Mouse (Mus musculus): ENCODE data around the gene Adk. TPM values are rescaled to one million over a fixed set of nuclear protein-coding genes. Genes with fewer than 3 reads are reported as not detected.

Adk gene
- polyA plus RNA-seq, 1 experiment = 22.4 TPM

DNA sequence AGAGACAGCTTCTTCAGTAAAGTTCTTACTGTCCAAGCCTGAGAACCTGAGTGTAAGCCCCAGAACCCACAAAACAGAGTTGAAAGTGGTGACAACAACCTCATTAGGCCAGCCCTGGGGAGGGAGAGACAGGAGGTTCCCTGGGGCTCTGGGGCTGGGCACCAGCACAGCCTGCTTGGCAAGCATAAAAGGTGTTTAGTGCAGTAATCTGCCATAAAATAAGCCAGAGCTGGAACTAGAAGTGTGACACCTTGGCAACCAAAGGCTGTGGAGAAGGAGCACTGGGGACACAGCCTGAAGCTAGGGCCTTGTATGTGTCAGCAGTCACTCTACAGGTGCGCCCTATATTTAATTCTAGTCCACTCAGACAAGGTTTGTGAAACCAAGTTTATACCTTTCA is 252.4 kb downstream of the Adk start:
- Histone ChIP-seq H3K27me3 (ENCODE audit: control insufficient read depth, insufficient read depth, low read length) (no peaks in the 10 kb centered on the region), H3K4me3 (ENCODE audit: control insufficient read depth, low read depth, low read length) (no peak overlapping the region), H3K4me1 (ENCODE audit: control insufficient read depth, insufficient read depth, low read length) (no peaks in the 10 kb centered on the region), H3K36me3 (ENCODE audit: control insufficient read depth, insufficient read depth, low read length) (no peaks in the 10 kb centered on the region), H3K27ac (ENCODE audit: control insufficient read depth, insufficient read depth, low read depth, low read length) (no peak overlapping the region)
- TF ChIP-seq POLR2A (IDR thresholded peaks at IDR 0.05; ENCODE audit: control insufficient read depth, low read depth, low read length) (no peak), CTCF (IDR thresholded peaks at IDR 0.05; ENCODE audit: control insufficient read depth, insufficient read depth, insufficient replicate concordance, low read depth, low read length) (no peak)

DNA sequence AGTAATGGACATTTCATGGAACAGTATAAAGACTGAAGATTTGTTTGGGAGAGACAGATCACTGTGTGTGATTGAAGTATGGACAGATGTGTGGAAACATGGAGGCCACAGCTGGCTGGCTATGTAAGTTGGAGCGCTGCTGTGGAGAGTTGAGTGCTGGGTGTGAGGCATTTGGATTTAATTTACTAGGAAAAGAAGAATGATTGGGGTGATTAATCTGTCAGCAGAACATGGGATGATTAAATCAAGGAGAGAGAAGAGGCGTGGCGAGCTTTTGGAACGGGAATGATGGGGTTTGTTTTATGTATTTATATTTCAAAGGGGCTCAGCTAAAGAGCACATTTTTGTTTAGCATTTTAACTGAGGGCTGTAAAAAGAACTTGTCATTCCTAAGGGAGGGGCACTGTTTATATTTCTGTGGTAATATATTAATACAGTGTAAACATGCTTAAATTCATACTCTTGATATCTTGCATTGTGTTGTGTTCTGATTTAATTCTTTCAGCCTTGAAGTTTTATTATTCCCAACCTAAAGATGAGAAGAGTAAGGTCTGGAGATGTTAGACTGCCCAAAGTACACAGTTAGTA is 256.1 kb downstream of the Adk start:
- no peaks in the 10 kb centered on the region for H3K27me3 ChIP-seq (ENCODE audit: control insufficient read depth, insufficient read depth, low read length)
- H3K4me1 ChIP-seq (ENCODE audit: control insufficient read depth, insufficient read depth, low read length) = no peaks in the 10 kb centered on the region
- no peak overlapping the region for H3K4me3 ChIP-seq (ENCODE audit: control insufficient read depth, low read depth, low read length)
- TF ChIP-seq POLR2A (IDR thresholded peaks at IDR 0.05; ENCODE audit: control insufficient read depth, low read depth, low read length) (no peak), CTCF (IDR thresholded peaks at IDR 0.05; ENCODE audit: control insufficient read depth, insufficient read depth, insufficient replicate concordance, low read depth, low read length) (no peak)
- no peak overlapping the region for H3K27ac ChIP-seq (ENCODE audit: control insufficient read depth, insufficient read depth, low read depth, low read length)
- H3K36me3 ChIP-seq (ENCODE audit: control insufficient read depth, insufficient read depth, low read length) = no peaks in the 10 kb centered on the region

DNA sequence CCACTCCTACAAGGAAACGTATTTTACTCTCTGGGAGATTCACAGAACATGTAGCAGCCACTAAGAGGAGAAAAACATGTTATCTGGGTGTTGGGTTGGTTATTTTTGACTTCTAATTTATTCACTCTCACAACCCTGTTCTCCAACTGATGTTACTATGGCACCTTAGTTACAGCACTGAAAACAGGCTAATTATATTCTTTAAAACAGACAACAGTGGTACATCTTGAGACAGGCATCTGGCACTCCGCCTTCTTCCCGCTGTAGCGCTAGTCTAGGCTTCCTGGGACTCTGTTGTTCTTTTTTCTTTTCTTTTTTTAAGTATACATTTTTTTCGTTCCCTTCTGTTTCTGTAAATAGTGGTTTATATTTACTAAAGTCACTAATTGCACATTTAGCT is 258.2 kb downstream of the Adk start:
- no peak overlapping the region for H3K27ac ChIP-seq (ENCODE audit: control insufficient read depth, insufficient read depth, low read depth, low read length)
- H3K4me3 ChIP-seq (ENCODE audit: control insufficient read depth, low read depth, low read length) = no peak overlapping the region
- TF ChIP-seq POLR2A (IDR thresholded peaks at IDR 0.05; ENCODE audit: control insufficient read depth, low read depth, low read length) = no peak
- TF ChIP-seq CTCF (IDR thresholded peaks at IDR 0.05; ENCODE audit: control insufficient read depth, insufficient read depth, insufficient replicate concordance, low read depth, low read length) = no peak
- no peaks in the 10 kb centered on the region for H3K27me3 ChIP-seq (ENCODE audit: control insufficient read depth, insufficient read depth, low read length)
- H3K4me1 ChIP-seq (ENCODE audit: control insufficient read depth, insufficient read depth, low read length) = no peaks in the 10 kb centered on the region
- H3K36me3 ChIP-seq (ENCODE audit: control insufficient read depth, insufficient read depth, low read length) = no peaks in the 10 kb centered on the region

DNA sequence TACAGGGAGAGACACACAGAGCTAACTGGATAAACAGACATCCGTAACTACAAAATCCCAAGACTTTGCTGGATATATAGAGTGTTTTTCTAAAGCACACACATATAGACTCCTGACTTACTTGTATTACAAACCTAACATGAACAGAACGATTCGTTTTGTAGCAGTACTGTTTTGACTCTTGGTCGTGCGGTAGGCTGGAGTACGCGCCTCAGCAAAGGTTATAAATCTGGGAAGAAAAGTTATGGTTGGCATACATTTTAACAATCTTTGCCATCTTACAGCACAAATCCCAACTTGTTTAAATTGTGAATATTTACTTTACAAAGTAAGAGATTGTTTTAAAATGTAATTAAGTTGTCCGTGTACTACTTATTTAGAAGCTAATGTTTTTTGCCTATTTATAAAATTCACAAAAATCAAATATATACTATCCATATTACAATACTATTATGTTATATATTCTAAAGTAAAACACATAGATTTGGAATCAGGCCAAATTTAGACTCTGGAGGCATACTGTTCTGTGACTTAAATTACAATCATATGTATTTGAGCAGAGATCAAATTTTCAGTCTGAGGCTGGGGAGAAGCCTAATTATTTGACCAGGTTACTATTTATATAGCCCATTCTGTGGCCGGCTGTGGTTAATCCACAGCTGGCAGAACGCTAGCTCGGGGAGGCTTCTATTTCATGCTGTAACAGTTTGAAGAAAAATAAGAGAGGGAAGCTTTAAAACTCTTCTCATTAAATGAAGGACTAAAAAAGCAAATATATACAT is 261.4 kb downstream of the Adk start:
- no peak overlapping the region for H3K4me3 ChIP-seq (ENCODE audit: control insufficient read depth, low read depth, low read length)
- H3K27me3 ChIP-seq (ENCODE audit: control insufficient read depth, insufficient read depth, low read length) = no peaks in the 10 kb centered on the region
- H3K36me3 ChIP-seq (ENCODE audit: control insufficient read depth, insufficient read depth, low read length) = no peaks in the 10 kb centered on the region
- TF ChIP-seq CTCF (IDR thresholded peaks at IDR 0.05; ENCODE audit: control insufficient read depth, insufficient read depth, insufficient replicate concordance, low read depth, low read length) = no peak
- TF ChIP-seq POLR2A (IDR thresholded peaks at IDR 0.05; ENCODE audit: control insufficient read depth, low read depth, low read length) = no peak
- H3K27ac ChIP-seq (ENCODE audit: control insufficient read depth, insufficient read depth, low read depth, low read length) = no peak overlapping the region
- no peaks in the 10 kb centered on the region for H3K4me1 ChIP-seq (ENCODE audit: control insufficient read depth, insufficient read depth, low read length)

DNA sequence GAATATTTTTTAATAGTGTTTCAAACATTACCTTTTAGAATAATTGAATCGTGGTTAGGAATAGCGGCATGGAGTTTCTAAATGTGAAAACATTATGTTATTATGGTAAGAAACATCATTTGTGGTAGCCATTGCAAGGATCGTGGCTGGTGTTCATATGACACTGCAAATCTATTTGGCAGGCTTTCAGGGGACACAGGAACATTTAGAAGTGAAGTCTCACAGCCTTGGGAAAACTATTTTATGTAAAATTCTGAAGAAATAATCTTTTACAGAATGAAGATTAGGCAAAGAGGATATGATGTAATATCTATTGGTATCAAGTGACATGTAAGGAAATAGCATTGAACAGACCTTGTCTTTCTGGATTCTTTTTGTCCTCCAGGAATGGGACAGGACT is 262.1 kb downstream of the Adk start:
- Histone ChIP-seq H3K4me1 (ENCODE audit: control insufficient read depth, insufficient read depth, low read length) (no peaks in the 10 kb centered on the region), H3K27ac (ENCODE audit: control insufficient read depth, insufficient read depth, low read depth, low read length) (no peak overlapping the region), H3K27me3 (ENCODE audit: control insufficient read depth, insufficient read depth, low read length) (no peaks in the 10 kb centered on the region), H3K4me3 (ENCODE audit: control insufficient read depth, low read depth, low read length) (no peak overlapping the region), H3K36me3 (ENCODE audit: control insufficient read depth, insufficient read depth, low read length) (no peaks in the 10 kb centered on the region)
- TF ChIP-seq POLR2A (IDR thresholded peaks at IDR 0.05; ENCODE audit: control insufficient read depth, low read depth, low read length) (no peak), CTCF (IDR thresholded peaks at IDR 0.05; ENCODE audit: control insufficient read depth, insufficient read depth, insufficient replicate concordance, low read depth, low read length) (no peak)

DNA sequence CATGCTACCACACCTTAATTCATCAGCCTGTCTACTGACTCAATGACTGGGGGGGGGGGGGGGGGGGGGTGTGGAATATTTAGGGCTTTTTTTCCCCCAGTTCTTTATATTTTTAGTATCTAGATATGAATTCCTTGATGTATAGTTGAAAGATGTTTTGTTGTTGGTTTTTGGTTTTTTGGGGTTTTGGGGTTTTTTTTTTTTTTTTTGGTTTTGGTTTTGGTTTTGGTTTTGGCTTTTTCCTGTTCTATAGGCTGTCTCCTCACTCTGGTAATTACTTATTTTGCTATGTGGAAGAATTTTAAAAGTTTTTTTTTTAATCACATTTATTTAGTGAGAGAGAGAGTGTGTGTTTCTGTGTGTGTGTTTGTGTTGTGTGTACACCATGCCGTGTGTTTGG is 282.5 kb downstream of the Adk start:
- H3K27me3 ChIP-seq (ENCODE audit: control insufficient read depth, insufficient read depth, low read length) = no peaks in the 10 kb centered on the region
- no peak overlapping the region for H3K27ac ChIP-seq (ENCODE audit: control insufficient read depth, insufficient read depth, low read depth, low read length)
- H3K4me1 ChIP-seq (ENCODE audit: control insufficient read depth, insufficient read depth, low read length) = no peaks in the 10 kb centered on the region
- no peak overlapping the region for H3K4me3 ChIP-seq (ENCODE audit: control insufficient read depth, low read depth, low read length)
- TF ChIP-seq POLR2A (IDR thresholded peaks at IDR 0.05; ENCODE audit: control insufficient read depth, low read depth, low read length) (no peak), CTCF (IDR thresholded peaks at IDR 0.05; ENCODE audit: control insufficient read depth, insufficient read depth, insufficient replicate concordance, low read depth, low read length) (no peak)
- no peaks in the 10 kb centered on the region for H3K36me3 ChIP-seq (ENCODE audit: control insufficient read depth, insufficient read depth, low read length)

DNA sequence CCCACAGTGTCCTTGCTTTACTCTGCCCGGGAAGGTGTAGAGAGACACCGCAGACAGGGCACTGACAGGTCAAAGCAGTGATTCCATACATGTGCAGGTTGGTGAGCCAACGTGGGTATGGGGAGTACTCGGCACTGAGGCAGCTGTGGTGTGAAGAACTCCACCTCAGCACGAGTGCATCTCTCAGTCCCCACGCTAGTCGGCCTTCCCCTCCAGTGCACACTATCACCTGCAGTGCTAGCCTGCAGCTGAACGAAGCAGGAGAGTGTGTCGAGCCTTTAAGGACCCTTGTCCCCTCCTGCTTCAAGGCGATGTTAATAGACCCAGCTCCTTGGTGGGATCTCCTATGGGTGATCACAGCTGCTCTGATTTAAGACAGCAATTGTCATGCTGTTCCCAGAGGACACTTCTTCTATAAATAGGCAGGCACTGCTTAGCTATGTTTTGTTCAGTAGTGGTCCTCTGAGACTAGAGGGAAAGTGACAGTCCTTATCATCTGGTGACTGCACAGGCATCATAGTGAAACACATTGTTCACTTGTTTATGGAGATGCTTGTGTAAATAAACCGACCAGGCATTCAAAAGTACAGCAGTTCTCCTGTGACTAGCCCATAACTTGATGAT is 283.4 kb downstream of the Adk start:
- Histone ChIP-seq H3K36me3 (ENCODE audit: control insufficient read depth, insufficient read depth, low read length) (no peaks in the 10 kb centered on the region), H3K4me3 (ENCODE audit: control insufficient read depth, low read depth, low read length) (no peak overlapping the region), H3K4me1 (ENCODE audit: control insufficient read depth, insufficient read depth, low read length) (no peaks in the 10 kb centered on the region), H3K27ac (ENCODE audit: control insufficient read depth, insufficient read depth, low read depth, low read length) (no peak overlapping the region), H3K27me3 (ENCODE audit: control insufficient read depth, insufficient read depth, low read length) (no peaks in the 10 kb centered on the region)
- TF ChIP-seq CTCF (IDR thresholded peaks at IDR 0.05; ENCODE audit: control insufficient read depth, insufficient read depth, insufficient replicate concordance, low read depth, low read length) (no peak), POLR2A (IDR thresholded peaks at IDR 0.05; ENCODE audit: control insufficient read depth, low read depth, low read length) (no peak)
